Mouse (Mus musculus) forebrain, embryonic 13.5 days (tissue): ENCODE measurements at regions not wholly inside any gene's neighbourhood (a gene's known extent, or its start where the extent isn't known, plus 50 kb on each side); places are given as distances from the start of the nearest gene placed in this dataset.

Experiments used
- ATAC-seq: fragments of 200-750 bp; cut with Nextera tagmentation; 2 replicates; pipeline ENCODE4 v1.8.0; 2017
- H3K27ac ChIP-seq: fragments of 300-500 bp; sonication (generic); 2 replicates; pipeline ENCODE4 v1.5.1; 2015; ENCODE audit warnings: inconsistent platforms, mild to moderate bottlenecking, moderate library complexity
- H3K27me3 ChIP-seq: fragments of 300-500 bp; sonication (generic); 2 replicates; pipeline ENCODE4 v1.6.1; 2015; ENCODE audit warnings: mild to moderate bottlenecking, inconsistent platforms
- H3K36me3 ChIP-seq: fragments of 300-500 bp; sonication (generic); 2 replicates; pipeline ENCODE4 v1.6.1; 2015; ENCODE audit warnings: mild to moderate bottlenecking, inconsistent platforms; ENCODE audit not compliant: poor library complexity, severe bottlenecking
- H3K4me1 ChIP-seq: fragments of 300-500 bp; sonication (generic); 2 replicates; pipeline ENCODE4 v1.6.1; 2015; ENCODE audit warnings: inconsistent platforms
- H3K4me2 ChIP-seq: fragments of 300-500 bp; sonication (generic); 2 replicates; pipeline ENCODE4 v1.6.1; 2015; ENCODE audit warnings: inconsistent platforms, mild to moderate bottlenecking, moderate library complexity
- H3K4me3 ChIP-seq: fragments of 300-500 bp; sonication (generic); 2 replicates; pipeline ENCODE4 v1.5.1; 2015; ENCODE audit warnings: mild to moderate bottlenecking, inconsistent platforms
- H3K9ac ChIP-seq: fragments of 300-500 bp; sonication (generic); 2 replicates; pipeline ENCODE4 v1.6.1; 2015; ENCODE audit warnings: mild to moderate bottlenecking, inconsistent platforms
- H3K9me3 ChIP-seq: fragments of 300-500 bp; sonication (generic); replicated peaks from 2 replicates; pipeline ENCODE4 v1.6.1; 2016; ENCODE audit warnings: inconsistent platforms
- WGBS: fragments of 180-500 bp; shearing (Covaris S2); methylation state at CpG from one replicate; pipeline ENCODE4 v1.1.7; 2015; 5-methylcytosine and 5-hydroxymethylcytosine counted together

DNA sequence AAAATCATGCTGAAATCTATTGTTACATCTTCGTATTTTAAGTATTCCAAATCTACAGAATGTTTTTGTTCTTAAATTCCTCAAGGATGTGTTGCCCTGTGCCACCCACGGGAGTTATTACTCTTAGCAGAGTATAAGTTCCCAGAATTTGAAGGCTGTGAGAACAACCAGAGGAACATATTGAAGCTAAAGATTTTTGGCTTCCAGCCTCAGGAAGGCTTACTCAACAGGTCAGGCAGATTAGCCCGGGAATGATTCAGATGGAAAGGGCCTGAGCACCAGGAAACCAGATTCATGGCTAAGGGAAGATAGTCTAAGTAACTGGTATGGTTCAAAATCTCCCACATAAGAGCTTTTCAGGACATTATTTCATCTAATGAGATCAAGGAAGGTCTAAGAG is 145.4 kb downstream of the Gm9733 start:
- Histone ChIP-seq H3K27me3 (no peaks in the 10 kb centered on the region), H3K4me2 (no peak overlapping the region), H3K9ac (no peak overlapping the region), H3K36me3 (no peaks in the 10 kb centered on the region), H3K4me1 (no peaks in the 10 kb centered on the region), H3K4me3 (no peak overlapping the region), H3K27ac (no peak overlapping the region), H3K9me3 (no peaks in the 10 kb centered on the region)
- WGBS = 89% methylated on average over 3 of the region's 3 CpGs
- ATAC-seq = no peak

DNA sequence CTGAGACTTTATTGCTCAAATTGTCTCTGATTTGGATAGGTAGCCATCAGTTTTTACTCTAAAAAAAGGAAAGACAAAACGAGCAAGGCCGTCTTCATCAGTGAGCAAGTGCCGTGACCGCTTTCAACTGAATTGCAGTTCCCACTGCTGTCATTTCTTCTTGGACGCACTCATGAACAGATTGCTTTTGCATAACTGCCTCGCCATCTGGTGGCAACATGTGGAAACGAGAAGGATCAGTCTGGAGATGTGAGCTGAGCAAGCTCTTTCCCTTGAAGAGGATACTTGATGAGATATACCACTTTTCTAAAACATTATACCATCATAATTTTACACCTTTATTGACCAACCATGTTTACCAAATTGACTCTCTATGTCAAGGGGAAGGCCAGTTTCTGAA is 137.7 kb downstream of the Gm9733 start:
- Histone ChIP-seq H3K27me3 (no peaks in the 10 kb centered on the region), H3K9me3 (no peaks in the 10 kb centered on the region), H3K9ac (no peak overlapping the region), H3K36me3 (no peaks in the 10 kb centered on the region), H3K4me2 (no peak overlapping the region), H3K27ac (no peak overlapping the region), H3K4me1 (no peaks in the 10 kb centered on the region), H3K4me3 (no peak overlapping the region)
- WGBS = under 1% methylated on average over 7 of the region's 7 CpGs
- peak; percentile 95 for ATAC-seq

DNA sequence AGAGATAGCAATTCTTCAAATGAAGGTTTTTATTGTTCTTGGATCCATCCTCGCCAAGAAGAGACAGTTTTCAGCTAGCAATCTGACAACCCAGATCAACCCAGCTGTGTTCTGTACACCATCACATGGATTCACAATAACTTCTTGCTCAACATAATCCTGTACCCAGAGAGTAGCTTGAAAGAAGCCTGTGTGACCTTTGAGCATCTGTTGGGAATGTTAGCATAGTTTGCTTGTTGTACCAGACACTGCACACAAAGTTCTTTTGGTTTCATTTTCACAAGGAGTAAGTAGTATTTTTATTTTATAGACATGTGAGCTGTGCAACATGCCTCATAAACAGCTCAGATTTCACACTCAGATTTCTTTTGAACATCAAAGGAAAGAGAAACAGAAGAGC is 136.0 kb downstream of the Gm9733 start:
- Histone ChIP-seq H3K4me1 (no peaks in the 10 kb centered on the region), H3K9me3 (no peaks in the 10 kb centered on the region), H3K27ac (no peak overlapping the region), H3K27me3 (no peaks in the 10 kb centered on the region), H3K4me2 (no peak overlapping the region), H3K36me3 (no peaks in the 10 kb centered on the region), H3K4me3 (no peak overlapping the region), H3K9ac (no peak overlapping the region)
- no peak for ATAC-seq
- WGBS = 67% methylated on average over 1 of the region's 1 CpGs

DNA sequence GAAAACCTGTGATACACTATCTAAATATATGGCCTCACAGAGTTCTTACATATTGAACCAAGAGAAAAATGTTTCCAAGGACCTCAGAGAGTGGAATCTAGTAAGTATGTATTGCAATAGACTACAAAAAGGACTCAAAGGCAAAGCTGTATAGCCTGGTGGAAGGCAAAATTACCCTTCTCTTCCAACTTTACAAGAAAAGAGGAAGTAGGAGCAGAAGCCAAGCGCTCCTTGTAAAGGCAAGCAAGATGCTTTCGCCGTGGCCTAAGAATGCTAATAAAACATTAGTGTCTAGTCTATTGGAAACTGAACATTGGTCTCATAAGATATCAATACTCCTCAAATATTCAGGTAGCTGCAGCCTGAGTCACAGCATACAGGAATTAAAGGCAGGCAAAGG is 134.0 kb downstream of the Gm9733 start:
- H3K9me3 ChIP-seq = no peaks in the 10 kb centered on the region
- no peak overlapping the region for H3K4me3 ChIP-seq
- WGBS = 82% methylated on average over 3 of the region's 3 CpGs
- no peak for ATAC-seq
- no peaks in the 10 kb centered on the region for H3K4me1 ChIP-seq
- H3K27ac ChIP-seq = no peak overlapping the region
- no peak overlapping the region for H3K4me2 ChIP-seq
- no peaks in the 10 kb centered on the region for H3K36me3 ChIP-seq
- H3K9ac ChIP-seq = no peak overlapping the region
- no peaks in the 10 kb centered on the region for H3K27me3 ChIP-seq

DNA sequence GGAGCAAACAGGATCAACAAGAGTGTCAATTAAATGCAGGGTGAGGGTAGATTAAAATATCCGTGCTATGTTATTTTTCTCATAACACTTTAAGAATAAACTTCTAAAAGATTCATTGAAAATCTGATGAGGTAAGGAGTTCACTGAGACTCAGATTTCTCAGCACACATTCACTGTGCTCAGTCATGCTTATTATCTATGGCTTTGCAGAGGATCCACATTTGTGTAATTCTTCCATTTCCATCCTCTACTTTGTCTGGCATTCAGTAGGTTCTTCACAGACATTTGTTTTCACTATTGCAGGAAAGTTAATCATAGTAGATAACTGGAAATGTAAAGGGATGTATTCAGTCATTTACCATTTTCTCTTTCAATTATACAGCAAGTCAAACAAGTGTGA is 131.8 kb downstream of the Gm9733 start:
- Histone ChIP-seq H3K36me3 (no peaks in the 10 kb centered on the region), H3K4me1 (no peaks in the 10 kb centered on the region), H3K27me3 (no peaks in the 10 kb centered on the region), H3K9me3 (no peaks in the 10 kb centered on the region), H3K4me3 (no peak overlapping the region), H3K9ac (no peak overlapping the region), H3K27ac (no peak overlapping the region), H3K4me2 (no peak overlapping the region)
- WGBS = 14% methylated on average over 1 of the region's 1 CpGs
- no peak for ATAC-seq

DNA sequence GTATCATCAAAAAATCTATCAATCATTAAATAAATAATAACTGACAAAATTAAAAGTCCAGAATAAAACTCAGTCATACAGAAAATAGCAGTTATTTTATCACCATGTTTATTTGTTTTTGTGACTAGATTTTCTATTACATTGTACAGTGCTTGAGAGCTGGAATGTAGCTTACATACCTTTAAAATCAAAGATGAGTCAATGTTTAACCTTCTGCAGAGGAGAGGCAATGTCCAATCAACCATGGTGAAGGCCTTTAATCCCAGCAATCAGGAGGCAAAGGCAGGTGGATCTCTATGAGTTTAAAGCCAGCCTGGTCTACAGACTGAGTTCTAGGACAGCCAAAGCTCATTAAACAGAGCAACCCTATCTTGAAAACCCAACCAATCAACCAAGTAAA is 131.1 kb downstream of the Gm9733 start:
- no peak overlapping the region for H3K27ac ChIP-seq
- no peaks in the 10 kb centered on the region for H3K27me3 ChIP-seq
- no peaks in the 10 kb centered on the region for H3K9me3 ChIP-seq
- no peaks in the 10 kb centered on the region for H3K36me3 ChIP-seq
- H3K4me3 ChIP-seq = no peak overlapping the region
- no peak overlapping the region for H3K4me2 ChIP-seq
- H3K9ac ChIP-seq = no peak overlapping the region
- no peaks in the 10 kb centered on the region for H3K4me1 ChIP-seq
- ATAC-seq = no peak

DNA sequence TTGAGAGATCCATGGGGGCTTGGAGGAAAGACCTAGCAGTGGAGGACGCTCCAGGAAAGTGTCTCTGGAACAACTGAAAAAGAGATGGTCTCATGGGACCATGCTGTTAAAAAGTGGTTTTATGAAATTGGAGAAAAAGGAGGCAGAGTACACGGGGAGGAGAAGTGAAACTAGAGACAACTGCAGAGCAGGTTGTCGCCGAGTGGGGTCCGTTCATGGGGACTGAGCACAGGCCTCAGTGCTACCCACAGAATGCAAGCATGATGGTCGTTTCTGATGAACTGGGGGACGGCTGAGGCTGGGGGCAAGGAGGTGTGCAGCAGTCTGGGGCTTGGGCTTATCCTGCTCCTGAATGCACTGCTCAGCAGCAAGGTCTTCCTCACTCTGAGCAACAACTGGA is 129.3 kb downstream of the Gm9733 start:
- no peaks in the 10 kb centered on the region for H3K36me3 ChIP-seq
- 88% methylated on average over 7 of the region's 7 CpGs for WGBS
- no peak for ATAC-seq

DNA sequence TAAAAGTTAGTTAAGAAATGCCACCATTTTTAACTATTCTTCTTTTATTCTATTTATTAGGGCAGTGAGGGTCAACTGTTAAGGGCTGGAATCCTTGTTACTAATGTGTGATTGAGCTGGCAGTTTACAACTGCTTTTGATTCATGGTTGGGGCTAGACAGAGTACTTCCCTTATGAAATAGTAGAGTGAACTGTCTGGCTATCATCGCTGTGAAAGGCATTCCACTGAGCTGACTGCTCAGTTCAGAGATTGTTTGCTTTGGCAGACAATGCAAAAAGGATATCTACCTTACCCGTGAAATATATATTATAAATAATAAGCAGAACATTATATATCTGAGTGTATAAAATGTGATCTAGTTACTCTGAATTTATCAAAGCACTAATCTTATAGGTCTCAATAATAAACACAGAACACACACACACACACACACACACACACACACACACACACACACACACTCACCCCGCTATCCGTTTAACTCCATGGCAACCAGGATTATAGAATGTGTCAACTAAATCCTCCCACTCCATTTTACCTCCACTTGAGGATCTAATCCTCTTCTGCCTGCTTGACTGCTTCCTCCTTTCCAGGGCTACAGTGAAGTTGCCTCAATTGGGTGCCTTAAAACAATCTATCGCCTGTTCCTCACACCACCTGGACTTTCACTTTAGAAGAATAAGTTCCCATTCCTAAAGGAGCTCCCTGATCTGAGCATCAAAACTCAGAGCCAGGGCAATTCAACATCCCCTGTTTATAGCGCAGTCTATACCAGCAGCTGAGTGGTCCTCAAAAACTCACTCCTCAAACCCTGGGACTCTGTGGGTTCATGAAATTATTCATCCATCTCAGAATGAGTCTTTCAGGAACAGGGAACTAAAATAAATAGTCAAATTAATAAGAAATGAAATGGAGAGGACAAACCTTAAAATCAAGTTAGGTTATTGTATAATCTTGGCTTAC is 126.6 kb downstream of the Gm9733 start:
- peak; percentile 38; the same call in 1 of the 2 replicates for ATAC-seq
- Histone ChIP-seq H3K4me3 (no peak overlapping the region), H3K9me3 (no peaks in the 10 kb centered on the region), H3K27me3 (no peaks in the 10 kb centered on the region), H3K27ac (no peak overlapping the region), H3K36me3 (no peaks in the 10 kb centered on the region), H3K4me1 (no peaks in the 10 kb centered on the region), H3K4me2 (no peak overlapping the region), H3K9ac (no peak overlapping the region)
- 14% methylated on average over 6 of the region's 6 CpGs for WGBS

More for the DNA sequence above, 129.3 kb downstream of the Gm9733 start:
- Histone ChIP-seq H3K9me3 (no peaks in the 10 kb centered on the region), H3K27ac (no peak overlapping the region), H3K4me2 (no peak overlapping the region), H3K9ac (no peak overlapping the region), H3K27me3 (no peaks in the 10 kb centered on the region), H3K4me3 (no peak overlapping the region), H3K4me1 (no peaks in the 10 kb centered on the region)

DNA sequence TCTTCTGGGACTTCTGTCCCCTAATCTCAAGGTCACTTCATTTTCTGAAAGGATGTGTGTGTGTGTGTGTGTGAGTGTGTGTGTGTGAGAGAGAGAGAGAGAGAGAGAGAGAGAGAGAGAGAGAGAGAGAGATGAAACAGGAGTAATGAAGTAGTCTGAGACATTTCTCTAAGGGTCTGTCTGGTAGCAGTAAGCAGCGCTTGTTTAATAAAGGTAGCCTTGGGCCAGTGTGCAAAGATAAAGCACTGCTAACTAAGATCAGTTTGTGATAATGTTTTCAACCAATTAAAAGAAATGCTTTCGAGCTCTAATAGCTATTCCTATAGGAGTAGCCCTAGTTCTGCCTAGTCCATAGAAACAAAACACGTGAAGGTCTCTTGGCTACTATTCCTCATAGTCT is 119.7 kb downstream of the Gm9733 start:
- no peak overlapping the region for H3K4me3 ChIP-seq
- ATAC-seq = no peak
- no peaks in the 10 kb centered on the region for H3K9me3 ChIP-seq
- no peaks in the 10 kb centered on the region for H3K27me3 ChIP-seq
- H3K36me3 ChIP-seq = no peaks in the 10 kb centered on the region
- no peak overlapping the region for H3K9ac ChIP-seq
- no peaks in the 10 kb centered on the region for H3K4me1 ChIP-seq
- H3K4me2 ChIP-seq = no peak overlapping the region
- WGBS = 91% methylated on average over 3 of the region's 3 CpGs
- H3K27ac ChIP-seq = no peak overlapping the region

DNA sequence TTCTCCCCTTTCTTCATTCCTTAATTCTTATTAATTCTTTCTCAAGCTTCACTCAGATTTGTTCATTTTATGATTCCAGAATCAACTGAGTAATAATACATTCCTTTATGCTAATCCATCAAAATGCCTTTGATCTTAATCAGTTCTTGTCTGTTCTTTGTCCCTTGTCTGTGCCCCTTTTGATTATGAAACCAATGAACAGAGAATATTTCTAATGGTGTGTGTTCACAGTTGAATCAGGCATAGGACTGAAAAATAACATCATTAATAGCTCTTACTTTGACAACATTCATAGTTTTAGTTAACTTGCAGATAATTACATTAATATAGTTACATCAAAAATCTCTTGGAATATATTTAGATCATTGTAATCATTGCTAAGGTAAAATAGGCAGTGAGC is 114.5 kb downstream of the Gm9733 start:
- H3K36me3 ChIP-seq = no peaks in the 10 kb centered on the region
- H3K27ac ChIP-seq = no peak overlapping the region
- no peaks in the 10 kb centered on the region for H3K9me3 ChIP-seq
- H3K4me2 ChIP-seq = no peak overlapping the region
- no peak for ATAC-seq
- H3K9ac ChIP-seq = no peak overlapping the region
- H3K4me1 ChIP-seq = no peaks in the 10 kb centered on the region
- H3K27me3 ChIP-seq = no peaks in the 10 kb centered on the region
- no peak overlapping the region for H3K4me3 ChIP-seq

DNA sequence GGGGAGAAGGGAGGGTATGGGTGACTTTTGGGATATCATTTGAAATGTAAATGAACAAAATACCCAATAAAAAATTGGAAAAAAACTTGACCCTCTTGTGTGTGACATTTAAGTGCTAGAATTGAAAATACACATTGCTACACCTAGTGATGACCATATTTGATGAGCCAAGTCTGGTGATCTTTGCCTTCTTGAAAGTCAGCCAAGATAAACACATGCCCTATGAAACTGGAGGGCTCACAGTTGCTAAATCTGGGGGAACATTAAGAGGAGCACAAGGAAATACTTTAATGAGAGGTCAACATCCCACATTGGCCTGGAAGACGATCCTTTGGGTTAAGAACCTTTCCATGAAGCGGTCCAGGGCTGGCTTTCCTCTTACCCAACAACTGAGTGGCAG is 112.8 kb downstream of the Gm9733 start:
- ATAC-seq = no peak
- no peaks in the 10 kb centered on the region for H3K4me1 ChIP-seq
- WGBS = 94% methylated on average over 2 of the region's 2 CpGs

DNA sequence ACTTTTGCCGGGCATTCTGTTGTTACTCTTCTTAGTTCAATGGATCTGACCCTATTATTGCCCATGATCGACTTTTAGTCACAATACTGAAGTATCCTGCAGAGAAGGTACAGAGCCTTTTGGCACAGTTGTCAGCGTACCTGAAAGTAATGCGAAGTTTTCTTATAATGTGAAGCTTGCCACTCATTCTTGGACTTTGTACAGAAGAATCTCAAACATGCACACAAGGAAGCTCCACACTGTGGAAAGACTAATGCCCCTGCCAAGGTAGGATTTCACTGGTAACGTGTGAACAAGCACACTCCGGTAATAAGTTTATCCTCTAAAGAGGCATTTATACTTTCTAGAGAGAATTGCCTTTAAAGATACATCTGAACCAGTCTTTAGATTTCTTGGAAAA is 108.8 kb downstream of the Gm9733 start:
- Histone ChIP-seq H3K4me3 (no peak overlapping the region), H3K9me3 (no peaks in the 10 kb centered on the region), H3K4me1 (no peaks in the 10 kb centered on the region), H3K27me3 (no peaks in the 10 kb centered on the region), H3K4me2 (no peak overlapping the region), H3K36me3 (no peaks in the 10 kb centered on the region), H3K9ac (no peak overlapping the region), H3K27ac (no peak overlapping the region)
- 89% methylated on average over 6 of the region's 6 CpGs for WGBS
- no peak for ATAC-seq

More for the DNA sequence above, 112.8 kb downstream of the Gm9733 start:
- Histone ChIP-seq H3K27ac (no peak overlapping the region), H3K4me2 (no peak overlapping the region), H3K9ac (no peak overlapping the region), H3K27me3 (no peaks in the 10 kb centered on the region), H3K4me3 (no peak overlapping the region), H3K9me3 (no peaks in the 10 kb centered on the region), H3K36me3 (no peaks in the 10 kb centered on the region)

DNA sequence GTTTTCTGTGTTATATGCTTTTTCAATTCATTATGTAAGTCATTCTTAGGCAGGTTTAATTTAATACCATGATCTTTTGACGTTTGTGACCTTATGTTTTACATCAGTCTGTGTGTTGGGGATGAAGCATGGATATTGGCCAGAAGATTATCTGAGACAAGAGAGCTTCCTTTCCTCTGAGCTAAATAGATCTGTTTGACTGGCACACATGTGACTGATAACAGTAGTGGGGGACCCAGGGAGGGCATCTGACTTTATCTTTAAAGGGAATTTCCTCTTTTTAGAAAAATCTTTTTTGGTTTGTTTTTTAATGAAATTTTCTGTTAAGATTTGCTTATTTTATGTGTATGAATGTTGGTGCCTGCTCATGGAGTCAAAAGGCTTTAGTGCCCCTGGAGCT is 107.7 kb downstream of the Gm9733 start:
- no peak overlapping the region for H3K27ac ChIP-seq
- ATAC-seq = no peak
- H3K4me2 ChIP-seq = no peak overlapping the region
- H3K4me1 ChIP-seq = no peaks in the 10 kb centered on the region
- 72% methylated on average over 1 of the region's 1 CpGs for WGBS
- H3K4me3 ChIP-seq = no peak overlapping the region
- no peaks in the 10 kb centered on the region for H3K36me3 ChIP-seq
- H3K9ac ChIP-seq = no peak overlapping the region
- no peaks in the 10 kb centered on the region for H3K9me3 ChIP-seq
- no peaks in the 10 kb centered on the region for H3K27me3 ChIP-seq
